Mouse (Mus musculus) cerebellum, postnatal 25 days (tissue): ENCODE data around the gene Slc16a2.
A peak's percentile ranks its signal among the peaks of the same experiment; 100 is the strongest.

Source experiments
- DNase-seq, 2 experiments: peaks; one replicate each; pipeline ENCODE4 v3.0.0; 2021; ENCODE audit warnings: mixed read lengths in 2 of 2

Gene Slc16a2

DNA sequence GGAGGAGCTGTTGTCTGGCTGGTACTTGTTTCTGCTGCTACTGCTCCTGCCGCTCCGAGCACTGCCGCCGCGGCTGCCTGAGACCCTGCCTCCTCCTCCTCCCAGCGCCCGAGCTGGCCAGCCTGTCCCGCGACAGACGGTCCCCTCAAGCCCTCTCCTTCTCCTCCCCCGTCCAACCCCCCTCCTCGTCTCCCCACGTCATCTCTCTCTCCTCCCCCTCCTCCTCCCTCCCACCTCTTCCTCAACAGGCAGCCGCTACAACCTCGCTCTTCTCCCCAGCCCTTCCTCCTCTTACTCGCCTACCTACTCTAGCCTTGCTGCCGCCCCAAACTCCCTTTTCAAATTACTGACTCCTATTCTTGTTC lies at the start of gene Slc16a2:
Slc16a2 (minus strand) TSS at position 152 of the 365 bp plus-strand sequence.
- DNase-seq = peak; percentile 69 to 81

DNA sequence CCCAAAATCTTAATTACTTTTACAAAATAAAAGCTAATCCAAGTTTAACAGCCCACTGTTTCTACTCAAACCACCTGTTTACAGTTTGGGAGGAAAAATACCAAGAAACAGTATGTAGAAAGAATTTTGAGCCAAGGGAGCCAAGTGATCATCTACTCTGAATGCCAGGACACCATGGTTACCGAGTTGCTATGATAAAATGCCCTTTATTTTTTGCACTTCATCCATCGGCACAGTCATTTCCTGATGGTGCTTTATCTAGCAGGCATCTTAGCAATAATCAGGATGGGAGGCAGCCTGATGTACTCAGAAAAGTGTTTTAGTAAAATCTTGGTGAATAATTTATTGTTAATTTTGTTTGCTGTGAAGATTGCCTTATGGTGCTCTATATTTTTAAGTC lies 41.7 kb upstream of the Slc16a2 start:
- no peak for DNase-seq

DNA sequence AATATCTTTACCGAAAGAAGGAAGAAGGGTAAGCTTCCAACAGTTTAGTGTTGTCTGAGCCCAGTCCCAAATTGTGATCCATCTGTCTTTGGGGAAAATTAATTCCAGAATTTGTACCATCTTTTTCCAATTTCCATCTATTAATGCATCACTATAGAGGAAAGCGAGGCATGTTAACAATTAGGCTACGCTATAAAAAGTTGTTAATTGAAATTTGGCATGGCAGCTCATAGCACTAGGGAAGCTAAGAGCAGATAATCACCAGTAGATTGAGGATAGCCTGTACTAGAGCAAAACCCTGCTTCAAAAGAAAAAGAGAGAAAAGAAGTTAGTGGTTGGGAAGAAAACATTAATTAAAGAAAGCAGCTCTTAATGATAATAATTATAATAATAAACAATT lies 41.1 kb upstream of the Slc16a2 start:
- no peak for DNase-seq

DNA sequence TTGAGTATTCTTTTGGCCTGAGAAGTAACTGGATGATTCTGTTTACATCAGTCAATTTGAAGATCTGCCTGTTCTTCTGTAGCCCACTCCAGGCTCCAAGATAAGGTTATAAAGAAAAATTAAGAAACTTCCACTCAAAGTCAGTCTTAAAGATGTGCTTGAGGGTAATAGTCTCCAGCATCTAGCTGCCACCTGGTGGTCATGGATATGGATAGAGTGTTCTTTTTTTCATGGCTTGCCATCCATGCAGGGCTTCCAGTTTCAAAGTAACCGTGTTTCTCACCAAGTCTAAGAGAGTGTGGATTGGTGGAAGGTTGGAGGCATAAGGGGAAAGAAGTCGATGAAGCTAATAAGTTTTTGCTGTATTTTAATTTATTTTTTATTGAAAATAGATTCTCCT lies 23.5 kb upstream of the Slc16a2 start:
- DNase-seq = peak in 1 of 2 experiments; percentile 27

DNA sequence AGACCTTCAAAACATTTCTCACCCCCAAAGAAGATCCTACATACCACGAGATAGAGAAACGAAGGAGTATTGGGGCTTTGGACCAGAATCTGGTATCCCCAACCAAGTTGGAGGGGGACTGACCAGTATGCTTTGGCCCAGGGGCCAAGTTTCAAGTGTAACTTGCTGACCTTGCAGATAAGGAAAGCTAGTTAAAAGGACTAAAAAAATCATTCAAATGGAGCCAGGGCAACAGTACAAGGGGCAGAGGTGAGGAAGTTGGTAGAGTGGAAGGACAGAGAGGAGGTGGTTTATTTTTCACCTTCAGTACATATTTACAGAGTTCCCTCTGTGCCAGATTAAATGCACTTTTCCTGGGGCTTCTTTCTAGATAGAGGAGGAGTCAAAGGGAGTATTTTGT lies 7.1 kb upstream of the Slc16a2 start:
- no peak for DNase-seq

DNA sequence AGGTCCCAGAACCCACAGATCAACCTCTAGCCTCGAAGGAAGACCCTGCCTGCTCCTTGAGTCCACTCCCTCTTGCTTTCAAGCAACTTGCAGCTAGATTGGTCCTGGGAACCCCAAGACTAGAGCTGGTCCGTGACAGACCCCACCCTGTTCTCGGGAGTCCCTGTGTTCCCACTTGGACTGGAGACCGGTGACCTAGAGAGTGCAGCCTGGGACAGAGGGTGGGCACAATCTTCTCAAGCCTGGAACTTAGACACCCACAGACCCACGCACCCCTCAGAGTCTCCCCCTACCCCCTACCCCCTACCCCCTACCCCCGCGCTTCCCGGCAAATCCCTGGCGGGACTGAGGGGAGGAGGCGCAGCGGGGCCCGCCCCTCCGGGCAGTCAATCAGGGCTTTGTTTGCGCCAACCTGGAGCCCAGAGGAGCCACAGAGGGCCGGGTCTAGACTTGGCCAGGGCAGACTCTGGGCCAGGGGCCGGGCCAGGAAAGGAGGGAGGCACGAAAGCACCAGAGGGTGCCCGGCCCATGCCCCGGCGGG lies 558 bp upstream of the Slc16a2 start:
- DNase-seq = peak; percentile 40 to 49

DNA sequence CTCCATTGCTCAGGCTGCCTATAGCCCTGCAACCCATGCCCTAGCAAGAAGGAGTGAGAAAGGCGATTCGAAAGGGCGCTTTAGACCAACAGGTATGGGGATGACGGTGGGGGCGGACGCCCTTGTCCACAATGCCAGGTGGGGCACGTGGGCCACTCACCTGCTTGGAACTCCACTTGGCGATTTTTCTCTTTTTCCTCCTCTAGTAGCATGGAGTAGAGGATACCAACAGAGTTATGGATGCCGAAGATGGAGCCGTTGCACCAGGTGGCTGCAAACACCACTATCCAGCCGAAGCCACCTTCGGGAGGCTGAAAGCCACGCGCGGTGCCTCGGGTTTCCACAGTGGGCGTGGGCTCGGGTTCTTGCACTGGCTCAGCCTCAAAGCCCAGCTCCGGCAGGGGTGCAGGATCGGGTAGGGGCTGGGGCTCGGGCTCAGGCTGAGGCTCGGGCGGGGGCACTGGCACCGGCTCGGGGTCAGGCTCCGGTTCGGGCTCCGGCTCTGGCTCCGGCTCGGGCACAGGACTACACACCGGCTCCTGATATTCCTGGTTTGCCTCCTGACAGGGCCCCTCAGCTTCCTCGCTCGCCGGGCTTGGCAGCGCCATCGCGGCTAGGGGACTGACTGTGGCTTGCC lies 470 bp downstream of the Slc16a2 start:
- DNase-seq = no peak

DNA sequence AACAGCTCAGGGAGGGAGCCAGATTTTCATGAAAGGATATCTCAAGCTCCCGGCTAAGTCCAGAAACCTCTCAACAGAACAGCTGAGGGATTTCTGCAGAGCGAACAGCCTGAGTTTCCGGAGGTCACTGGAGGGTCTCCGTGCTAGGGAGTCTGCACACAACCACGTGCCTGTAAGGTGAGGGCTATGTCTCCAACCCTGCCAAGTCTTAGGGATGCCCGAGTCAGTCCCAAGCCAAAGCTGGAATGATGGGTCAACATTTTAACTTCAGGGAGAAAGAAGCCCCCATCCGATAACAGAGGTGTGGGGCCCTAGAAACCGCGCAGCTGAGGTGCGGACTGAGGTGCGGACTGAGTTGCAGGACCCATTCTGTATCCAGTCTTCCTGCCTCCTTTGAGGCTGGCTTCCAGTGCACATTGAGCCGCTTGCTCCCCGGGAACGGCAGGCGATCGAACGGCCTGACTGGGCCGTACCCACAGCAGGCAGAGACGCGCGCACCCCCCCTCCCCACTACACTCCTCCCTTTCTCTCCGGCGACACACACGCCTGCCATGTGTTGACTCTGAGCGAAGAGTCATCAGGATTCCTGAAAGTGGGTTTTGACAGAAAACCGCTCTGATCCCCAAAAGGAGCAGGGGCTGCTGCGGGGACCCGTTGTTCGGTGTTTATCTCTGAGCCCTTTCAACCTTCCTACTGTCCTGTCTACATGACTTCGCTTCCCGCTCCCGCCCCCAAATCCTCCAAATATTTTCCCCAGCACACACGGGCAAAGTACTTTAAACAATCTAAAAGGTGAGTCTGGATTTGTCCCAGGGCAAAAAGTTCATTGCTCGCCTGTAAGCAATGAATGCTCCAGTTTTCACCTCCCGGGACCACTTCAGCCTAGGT lies 1.2 kb downstream of the Slc16a2 start:
- peak; percentile 15 to 41 for DNase-seq

DNA sequence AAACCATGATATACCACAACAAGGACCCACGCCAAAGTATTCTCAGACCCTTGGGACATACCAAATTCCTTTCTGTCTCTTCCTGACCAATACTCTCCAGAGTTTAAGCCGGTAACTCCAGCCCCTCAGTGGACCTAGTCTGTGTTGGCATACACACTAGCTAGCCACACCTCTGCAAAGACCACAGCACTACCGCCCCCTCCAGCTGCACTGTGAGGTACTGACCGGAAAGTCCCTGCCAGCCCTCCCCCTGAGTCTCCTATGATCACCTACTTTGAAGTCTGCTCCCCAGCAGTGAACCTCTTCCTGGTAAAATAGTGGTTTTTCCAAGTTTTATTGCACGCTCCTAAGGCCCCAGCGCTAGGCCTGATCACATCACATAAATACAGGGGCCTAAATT lies 2.5 kb downstream of the Slc16a2 start:
- no peak for DNase-seq

DNA sequence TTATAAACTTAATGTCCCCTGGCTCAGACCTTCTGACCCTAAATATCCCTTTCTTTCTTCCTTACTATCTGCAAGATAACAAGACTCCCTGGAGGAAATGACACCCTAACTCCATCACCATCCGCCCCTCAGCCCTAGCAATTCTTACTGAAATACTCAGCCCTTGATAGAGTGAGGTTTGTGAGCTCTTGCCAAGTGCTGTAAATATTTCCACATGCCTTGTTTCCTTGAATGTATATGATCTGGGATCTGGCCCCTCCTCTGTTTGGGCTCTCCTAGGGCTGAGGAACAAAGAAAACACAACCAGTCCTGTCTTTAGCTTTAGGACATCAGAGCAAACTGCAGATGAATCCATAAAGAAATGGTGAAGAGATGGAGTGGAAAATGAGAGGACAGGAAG lies 9.1 kb downstream of the Slc16a2 start:
- no peak for DNase-seq

DNA sequence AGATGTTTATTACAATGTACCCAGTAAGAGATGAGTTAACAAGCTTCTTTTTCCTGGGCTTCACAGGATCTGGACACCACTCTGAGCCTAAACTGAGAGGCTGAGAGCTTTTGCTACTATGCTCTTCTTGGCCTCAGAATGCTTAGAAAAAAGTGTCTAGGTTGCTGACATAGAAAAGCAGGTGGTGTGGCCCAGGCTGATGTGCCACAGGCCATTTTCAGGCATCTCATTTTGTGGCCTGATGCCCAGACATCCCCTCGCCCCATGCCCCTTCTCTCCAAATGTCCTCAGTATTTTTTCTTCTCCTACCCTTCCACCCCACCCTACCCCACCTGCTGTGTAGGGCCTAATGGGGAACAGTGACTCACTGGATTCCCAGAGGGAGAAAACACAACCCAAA lies 11.3 kb downstream of the Slc16a2 start:
- DNase-seq = no peak

DNA sequence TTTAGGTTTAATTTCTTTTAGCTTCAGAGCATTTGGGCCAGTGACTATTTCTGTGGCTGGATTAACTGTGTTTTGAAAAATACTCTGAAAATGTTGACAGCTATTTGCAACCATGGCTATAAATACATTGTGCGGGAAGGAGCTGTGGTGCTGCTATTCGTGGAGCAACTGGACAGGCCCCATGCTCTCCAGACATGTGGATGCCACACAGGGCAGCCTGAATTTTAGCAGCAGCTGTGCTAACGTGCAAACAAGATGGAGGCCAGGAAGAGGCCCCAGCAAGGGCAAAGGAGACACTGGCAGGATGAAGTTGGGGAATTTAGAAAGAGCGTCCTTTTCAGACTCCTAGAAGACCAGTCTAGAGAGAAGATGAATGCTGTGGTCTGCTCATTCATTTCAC lies 15.4 kb downstream of the Slc16a2 start:
- DNase-seq = no peak

DNA sequence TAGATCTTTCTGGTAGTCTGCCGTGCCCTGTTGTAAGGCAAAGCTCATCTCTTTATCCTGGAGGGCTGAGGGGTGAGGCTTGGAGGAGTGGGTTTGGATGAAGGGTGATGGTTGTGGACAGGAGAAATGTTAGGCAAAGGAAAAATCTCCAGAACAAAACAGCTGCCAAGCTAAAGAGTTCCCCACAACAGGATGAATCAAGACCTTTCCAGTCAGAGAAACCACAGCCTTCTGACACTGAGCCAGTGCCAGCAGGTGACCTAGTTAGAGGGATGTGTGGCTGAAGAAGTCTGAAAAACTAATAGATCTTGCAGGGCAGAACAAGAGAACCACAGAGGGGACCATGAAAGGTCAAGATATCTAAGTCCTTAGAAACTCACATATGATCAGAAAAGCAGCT lies 24.8 kb downstream of the Slc16a2 start:
- DNase-seq = peak; percentile 7 to 13

DNA sequence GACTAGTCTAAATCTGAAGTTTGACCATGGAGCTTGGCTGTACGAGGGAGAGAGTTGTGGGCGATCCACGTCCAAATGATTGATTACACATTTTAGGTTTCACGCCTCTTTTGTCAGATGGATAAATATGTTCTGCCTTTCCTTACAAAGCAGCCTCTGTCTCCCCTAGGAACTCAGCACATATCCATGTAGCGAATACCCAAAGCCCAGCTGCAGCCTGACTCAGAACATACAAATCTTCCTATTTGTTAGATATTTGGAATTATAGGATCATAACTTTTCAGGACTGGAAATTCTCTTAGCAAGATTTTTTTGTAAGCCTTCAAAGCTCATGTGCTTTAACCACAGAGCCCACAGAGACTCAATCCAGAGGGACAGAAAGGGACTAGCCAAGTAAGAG lies 26.3 kb downstream of the Slc16a2 start:
- no peak for DNase-seq

DNA sequence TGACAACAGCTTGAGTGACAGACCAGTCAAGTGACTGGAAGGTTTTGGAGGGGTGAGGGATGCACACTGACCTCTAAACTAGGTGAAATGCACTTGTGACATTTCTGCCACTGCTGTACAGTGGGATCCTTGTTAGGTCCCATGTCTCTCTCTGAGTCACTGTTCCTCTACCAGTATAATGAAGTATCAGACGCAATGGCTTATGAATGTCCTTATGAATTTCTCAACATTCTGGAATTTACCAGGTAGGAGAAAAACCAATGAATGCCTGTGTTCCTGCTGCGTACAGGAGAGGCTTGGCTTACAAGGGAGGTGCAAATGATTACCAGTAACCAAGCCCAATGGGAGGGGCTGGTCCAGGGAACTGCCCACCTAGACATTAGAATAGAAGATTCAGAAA lies 30.5 kb downstream of the Slc16a2 start:
- no peak for DNase-seq

DNA sequence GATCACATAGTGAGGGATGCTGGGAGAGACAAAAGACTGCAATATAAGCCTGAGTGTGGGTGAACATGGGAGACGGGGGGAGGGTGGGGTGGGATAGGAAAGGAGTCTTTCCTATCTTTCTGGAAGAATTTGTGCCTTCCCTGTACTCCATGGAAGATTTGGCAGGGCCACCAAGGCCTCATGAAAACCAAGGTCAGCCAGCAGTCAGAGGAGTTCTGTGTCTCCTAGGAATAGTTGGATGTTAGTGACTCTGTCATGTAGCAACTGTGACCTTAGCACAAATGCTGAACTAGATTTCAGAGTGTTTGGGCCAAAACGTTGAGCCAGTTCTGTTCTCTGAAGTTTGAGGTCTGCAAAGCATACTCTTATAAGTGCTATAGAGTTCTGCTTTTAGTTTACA lies 36.1 kb downstream of the Slc16a2 start:
- no peak for DNase-seq

DNA sequence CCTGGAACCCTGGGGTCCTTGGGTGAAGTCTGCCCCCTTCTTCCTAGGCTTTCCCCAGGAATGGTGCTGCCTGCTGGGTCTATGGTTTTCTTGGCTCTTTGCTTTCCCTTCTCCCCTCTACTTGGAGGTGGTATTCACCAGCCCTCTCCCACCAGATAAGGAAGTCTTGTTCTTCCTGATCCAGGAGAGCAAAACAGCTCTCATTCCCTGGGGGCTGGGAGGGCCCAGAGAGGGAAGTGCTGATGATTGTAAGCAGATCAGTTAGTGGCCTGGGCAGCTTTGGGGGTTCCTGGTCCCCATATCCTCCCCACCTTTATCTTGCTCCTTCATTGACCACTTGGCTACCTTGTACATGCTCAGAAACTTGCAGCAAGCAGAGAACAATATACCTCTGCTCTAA lies 45.4 kb downstream of the Slc16a2 start:
- no peak for DNase-seq

DNA sequence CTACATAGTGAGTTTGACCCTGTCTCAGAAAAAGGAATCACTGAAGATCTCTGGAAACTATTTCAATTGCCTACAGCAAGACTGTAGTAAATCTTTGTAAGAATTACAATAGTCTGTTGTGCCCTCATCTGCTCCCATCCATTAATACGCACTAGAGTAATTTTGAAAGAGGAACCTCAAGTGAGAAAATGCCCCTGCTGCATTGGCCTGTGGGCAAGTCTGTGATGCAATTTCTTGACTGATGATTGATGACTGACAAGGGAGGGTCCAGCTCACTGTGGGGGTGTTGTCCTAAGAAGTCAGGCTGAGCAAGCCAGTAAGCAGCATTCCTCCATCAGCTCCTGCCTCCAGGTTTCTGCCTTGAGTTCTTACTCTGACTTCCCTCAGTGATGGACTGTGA lies 75.6 kb downstream of the Slc16a2 start:
- DNase-seq = no peak

DNA sequence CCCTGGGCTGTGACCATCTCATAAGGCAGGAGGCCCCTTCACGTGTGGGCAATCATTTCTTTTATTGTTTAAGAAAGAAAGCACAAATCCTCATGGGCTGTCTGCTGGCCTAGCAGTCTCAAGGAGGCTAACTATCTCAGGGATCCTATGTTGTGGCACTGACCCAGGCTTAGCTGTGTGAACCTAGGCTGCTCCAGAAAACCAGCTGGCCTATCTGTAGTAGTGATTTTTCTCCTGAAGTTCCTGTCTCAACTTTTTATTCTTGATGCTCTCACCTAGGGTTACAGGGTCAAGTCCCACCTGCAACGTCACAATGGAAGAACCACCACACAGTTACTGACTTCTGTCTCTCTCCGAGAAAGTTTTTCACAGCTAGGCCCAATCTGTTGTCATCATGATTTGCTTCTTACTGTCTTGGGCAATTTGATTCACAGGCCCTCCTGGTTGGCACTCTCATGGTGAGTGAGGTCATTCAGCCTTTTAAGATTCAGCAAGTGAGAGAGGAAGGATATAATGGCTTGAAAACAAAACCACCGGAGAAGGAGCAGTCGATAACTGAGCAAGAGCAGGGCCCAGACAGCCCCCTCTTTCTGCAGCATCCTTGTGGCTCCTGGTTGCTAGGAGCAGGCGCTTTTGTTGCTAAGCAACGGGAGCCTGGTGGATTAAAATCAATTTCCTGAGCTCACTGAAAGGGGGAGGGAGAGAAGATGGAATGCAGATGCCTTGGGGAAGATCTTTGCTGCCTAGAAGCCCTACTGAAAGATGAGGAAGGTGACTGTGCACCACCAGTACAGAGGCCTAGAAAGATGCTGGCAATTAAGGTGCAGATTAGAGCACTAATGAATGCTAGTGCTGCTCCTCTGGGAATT lies 77.4 kb downstream of the Slc16a2 start:
- DNase-seq = no peak

DNA sequence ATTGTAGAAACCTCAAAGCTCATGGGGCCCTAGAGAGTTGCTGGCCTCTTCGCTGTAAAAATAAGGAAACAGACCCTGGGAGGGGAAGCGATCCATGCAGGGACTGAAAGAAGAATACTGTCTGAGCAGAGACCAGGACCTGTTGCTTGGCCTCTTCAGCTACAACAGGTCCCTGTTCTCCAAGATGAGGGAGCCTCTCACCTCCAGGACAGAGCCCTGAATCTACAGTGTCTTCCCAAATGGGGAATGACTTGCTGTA lies 79.8 kb downstream of the Slc16a2 start:
- no peak for DNase-seq

DNA sequence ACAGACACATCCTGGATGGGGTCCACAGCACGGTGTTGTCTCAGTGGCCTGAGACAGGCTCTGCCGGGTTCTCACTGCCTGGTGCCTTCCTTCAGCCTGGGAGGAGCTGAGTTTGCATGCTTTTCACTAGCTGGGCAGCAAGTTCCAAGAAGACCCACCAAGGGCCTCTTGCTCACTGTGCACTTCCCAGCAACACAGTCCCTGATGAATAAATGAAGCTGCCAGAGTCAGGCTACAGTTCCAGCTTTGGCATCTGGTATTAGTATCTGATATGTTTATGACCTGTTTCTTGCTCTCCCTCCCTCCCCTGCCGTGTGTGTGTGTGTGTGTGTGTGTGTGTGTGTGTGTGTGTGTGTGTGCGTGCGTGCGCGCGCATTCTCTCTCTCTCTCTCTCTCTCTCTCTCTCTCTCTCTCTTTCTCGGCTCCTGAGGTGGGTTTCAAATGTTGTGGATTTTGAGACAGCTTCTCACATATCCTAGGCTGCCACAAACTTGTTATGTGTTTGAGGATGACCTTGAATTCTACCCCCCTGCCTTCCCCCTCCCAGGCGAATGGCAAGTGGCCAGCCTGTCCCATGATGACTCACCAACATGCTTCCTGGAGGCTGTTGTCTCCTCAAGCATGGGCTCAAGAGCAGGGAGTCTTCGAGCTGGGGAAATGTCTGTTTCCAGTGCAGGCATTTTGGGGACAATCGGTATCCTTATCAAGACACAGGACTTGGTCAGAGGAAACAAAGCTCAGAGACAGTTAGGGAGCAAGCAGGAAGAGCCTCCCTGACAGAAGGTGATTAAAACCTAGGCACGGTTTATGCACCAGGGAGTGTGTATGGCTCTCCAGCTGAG lies 80.3 kb downstream of the Slc16a2 start:
- peak in 1 of 2 experiments; percentile 17 for DNase-seq

DNA sequence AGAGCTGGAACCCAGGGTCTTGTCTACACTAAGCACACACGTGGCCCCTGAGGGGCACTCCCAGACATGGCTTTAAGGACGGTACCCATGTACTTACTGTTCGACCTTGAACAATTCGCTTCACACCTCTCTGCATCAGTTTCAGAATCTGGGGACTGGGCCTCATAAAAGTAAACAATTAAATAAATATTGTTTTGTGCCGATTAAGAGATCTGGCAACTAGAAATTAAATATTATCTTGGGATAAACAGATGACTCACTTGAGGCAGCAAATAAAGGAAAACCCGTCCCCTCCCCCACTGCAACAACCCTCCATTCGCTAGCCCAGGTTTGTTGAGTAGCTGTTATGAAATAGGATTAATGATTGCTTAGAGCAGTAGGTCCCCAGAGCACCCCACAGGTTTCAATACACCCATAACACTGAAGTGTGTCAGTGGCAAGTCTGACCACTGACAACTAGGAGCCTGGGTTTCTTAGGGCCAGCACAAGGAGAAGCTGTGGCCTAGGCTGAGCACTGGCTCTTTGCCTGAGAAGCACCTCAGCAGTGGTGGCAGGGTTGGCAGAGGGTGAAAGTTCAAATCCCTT lies 87.7 kb downstream of the Slc16a2 start:
- DNase-seq = no peak
